15 mouse cellular contexts compared by ENCODE assay signal in the genomic region with DNA sequence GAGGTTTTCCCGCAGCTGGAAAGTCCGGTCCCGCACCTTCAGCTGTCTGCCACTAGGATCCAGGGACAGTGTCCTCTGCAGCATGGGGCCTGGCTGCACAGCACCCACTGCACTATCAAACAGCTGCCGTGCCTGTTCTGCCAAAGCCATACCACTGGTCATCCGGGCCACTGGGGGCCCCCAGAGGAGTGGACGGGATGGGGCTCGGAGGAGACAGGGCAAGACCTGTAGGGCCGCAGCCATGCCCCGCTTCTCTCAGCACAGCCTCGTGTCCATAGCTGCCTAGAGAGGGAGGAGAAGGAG. TPM values are rescaled to one million over a fixed set of nuclear protein-coding genes. Genes with fewer than 3 reads are reported as not detected.
DNase-seq lines count a peak whose midpoint lies in the region; ATAC-seq and TF ChIP-seq lines count a peak whose summit lies in the region.
"Had no signal": no experiment of that assay in that cellular context is flagged by ENCODE, and none has a peak within 500 bp of the region (broad histone marks: within the 10 kb centered on the region; RNA-seq: fewer than 3 reads in every experiment).

No protein-coding gene starts in this region.

- peaks cover 31% of the 10 kb centered on the region for H3K4me1 ChIP-seq in hindbrain, embryonic 10.5 days (replicated peaks)
- no peaks in the 10 kb centered on the region for H3K4me1 ChIP-seq in hindbrain, embryonic 11.5 days (replicated peaks; ENCODE audit: control insufficient read depth, insufficient read depth, low read length)
- peaks cover 37% of the 10 kb centered on the region for H3K4me1 ChIP-seq in liver, adult 2 months (ENCODE audit: control insufficient read depth, insufficient read depth, low read length)
- no peaks in the 10 kb centered on the region; the same call in 1 of the 2 replicates for H3K4me1 ChIP-seq in liver, embryonic 11.5 days (replicated peaks; ENCODE audit: control insufficient read depth, insufficient read depth, low read length)
- H3K4me1 ChIP-seq in midbrain, embryonic 15.5 days = peaks cover 38% of the 10 kb centered on the region

- no peak overlapping the region for H3K4me2 ChIP-seq in hindbrain, embryonic 11.5 days (replicated peaks; ENCODE audit: low read depth, low read length)
- H3K4me2 ChIP-seq in liver, embryonic 11.5 days = peak overlapping the region; percentile 52
- no peak overlapping the region for H3K4me2 ChIP-seq in midbrain, embryonic 15.5 days
- H3K4me2 ChIP-seq: lung, embryonic 14.5 days had no signal

- H3K9ac ChIP-seq in hindbrain, embryonic 11.5 days (ENCODE audit: low read depth, low read length) = no peak overlapping the region
- H3K9ac ChIP-seq in liver, adult 2 months (ENCODE audit: low read depth, low read length) = peak overlapping the region; percentile 92
- no peak overlapping the region for H3K9ac ChIP-seq in liver, embryonic 11.5 days (ENCODE audit: low read depth, low read length)
- no peak overlapping the region for H3K9ac ChIP-seq in midbrain, embryonic 15.5 days
- H3K9ac ChIP-seq: lung, embryonic 14.5 days had no signal

- 86% methylated on average over 10 of the region's 10 CpGs for whole genome bisulfite sequencing in hindbrain, embryonic 10.5 days
- 92% methylated on average over 10 of the region's 10 CpGs for WGBS in hindbrain, embryonic 11.5 days
- WGBS in liver, adult 2 months = 31% methylated on average over 10 of the region's 10 CpGs
- WGBS in liver, embryonic 11.5 days = 79% methylated on average over 10 of the region's 10 CpGs
- 83% methylated on average over 10 of the region's 10 CpGs for WGBS in midbrain, embryonic 15.5 days

- ATAC-seq in hindbrain, embryonic 11.5 days (ENCODE audit: low FRiP score) = no peak
- 0 out of 2 replicates have a peak, but pooled peaks have one; percentile 5 for ATAC-seq in liver, embryonic 11.5 days (replicated peaks; ENCODE audit: low FRiP score)
- no peak for ATAC-seq in midbrain, embryonic 15.5 days (replicated peaks)
- ATAC-seq: activated CD4-positive, CD25-positive, alpha-beta regulatory T cell, adult 4 months; CD4-positive, CD25-positive, alpha-beta regulatory T cell, adult 4 months had no signal

- no peak overlapping the region for H3K4me3 ChIP-seq in hindbrain, embryonic 10.5 days
- H3K4me3 ChIP-seq in hindbrain, embryonic 11.5 days (ENCODE audit: low read depth, low read length) = no peak overlapping the region
- peak overlapping the region; percentile 95 for H3K4me3 ChIP-seq in liver, adult 2 months (ENCODE audit: insufficient read depth, low read depth, low read length)
- H3K4me3 ChIP-seq in liver, embryonic 11.5 days (ENCODE audit: low read depth, low read length) = peak overlapping the region; percentile 3; the same call in 1 of the 2 replicates
- no peak overlapping the region for H3K4me3 ChIP-seq in midbrain, embryonic 15.5 days
- H3K4me3 ChIP-seq: myocyte had no signal

- peaks cover 24% of the 10 kb centered on the region for H3K36me3 ChIP-seq in hindbrain, embryonic 10.5 days
- 0 out of 2 replicates have a peak, but pooled peaks cover 3% of the 10 kb centered on the region for H3K36me3 ChIP-seq in hindbrain, embryonic 11.5 days (ENCODE audit: control insufficient read depth, insufficient read depth, low read length)
- peaks cover 14% of the 10 kb centered on the region; the same call in 1 of the 2 replicates for H3K36me3 ChIP-seq in liver, adult 2 months (ENCODE audit: control insufficient read depth, insufficient read depth, low read length)
- H3K36me3 ChIP-seq in liver, embryonic 11.5 days (ENCODE audit: control insufficient read depth, insufficient read depth, low read length) = no peaks in the 10 kb centered on the region
- peaks cover 5% of the 10 kb centered on the region; the same call in 1 of the 2 replicates for H3K36me3 ChIP-seq in midbrain, embryonic 15.5 days (replicated peaks)

- TF ChIP-seq POLR2A in liver, adult 2 months (IDR thresholded peaks at IDR 0.05; ENCODE audit: extremely low read depth, insufficient read depth, low read length) = no peak

- H3K79me2 ChIP-seq in liver, adult 2 months (ENCODE audit: control insufficient read depth, insufficient read depth, low read length) = peaks cover 13% of the 10 kb centered on the region; the same call in 1 of the 2 replicates

- no peak for TF ChIP-seq CTCF in liver, adult 2 months (IDR thresholded peaks at IDR 0.05; ENCODE audit: low read depth, low read length)

- H3K9me3 ChIP-seq in hindbrain, embryonic 10.5 days = no peaks in the 10 kb centered on the region
- no peaks in the 10 kb centered on the region for H3K9me3 ChIP-seq in hindbrain, embryonic 11.5 days (ENCODE audit: control insufficient read depth, low read length)
- H3K9me3 ChIP-seq in liver, embryonic 11.5 days (ENCODE audit: control insufficient read depth, low read length) = no peaks in the 10 kb centered on the region
- H3K9me3 ChIP-seq in midbrain, embryonic 15.5 days = no peaks in the 10 kb centered on the region

- H3K27me3 ChIP-seq in hindbrain, embryonic 10.5 days (ENCODE audit: insufficient read depth, poor library complexity, severe bottlenecking) = no peaks in the 10 kb centered on the region; the same call in 1 of the 2 replicates
- H3K27me3 ChIP-seq in hindbrain, embryonic 11.5 days (ENCODE audit: control insufficient read depth, insufficient read depth, low read length) = no peaks in the 10 kb centered on the region
- no peaks in the 10 kb centered on the region for H3K27me3 ChIP-seq in liver, adult 2 months (ENCODE audit: control insufficient read depth, insufficient read depth, low read length)
- no peaks in the 10 kb centered on the region for H3K27me3 ChIP-seq in liver, embryonic 11.5 days (replicated peaks; ENCODE audit: control insufficient read depth, insufficient read depth, low read length)
- no peaks in the 10 kb centered on the region for H3K27me3 ChIP-seq in midbrain, embryonic 15.5 days (replicated peaks)

- peak overlapping the region; percentile 35; the same call in 1 of the 2 replicates for H3K27ac ChIP-seq in hindbrain, embryonic 10.5 days
- no peak overlapping the region for H3K27ac ChIP-seq in hindbrain, embryonic 11.5 days (ENCODE audit: low read depth, low read length)
- peak overlapping the region; percentile 98 for H3K27ac ChIP-seq in liver, adult 2 months (replicated peaks; ENCODE audit: insufficient read depth, low read depth, low read length)
- H3K27ac ChIP-seq in liver, embryonic 11.5 days (ENCODE audit: low read depth, low read length) = peak overlapping the region; percentile 23
- H3K27ac ChIP-seq in midbrain, embryonic 15.5 days = 0 out of 2 replicates have a peak overlapping the region, but pooled peaks have one; percentile 19

- DNase-seq in hindbrain, embryonic 10.5 days (ENCODE audit: low spot score) = no peak
- no peak for DNase-seq in hindbrain, embryonic 11.5 days (ENCODE audit: low spot score)
- DNase-seq in liver, adult 2 months (ENCODE audit: extremely low read depth, low read depth, low spot score) = no peak
- DNase-seq in liver = no peak
- DNase-seq in liver, embryonic 11.5 days (ENCODE audit: low spot score) = no peak
- DNase-seq in right cerebral cortex, postnatal 36 days (ENCODE audit: low spot score in 2 of 2) = no peak
- DNase-seq: cerebellum, adult 2 months; heart, adult 18-20 months; lung, embryonic 14.5 days; right cerebral cortex, postnatal 14 days; thymus, adult 2 months had no signal

RNA-seq across cellular contexts. Expression of a gene that starts 0.4 kb away (rescaled TPM):
- 2.9 and 4.5 TPM in 2 replicates for polyA plus RNA-seq in hindbrain, embryonic 10.5 days (2016; fragmentation: Nextera tagmentation; extraction: Ambion mirVana)
- 3.9 and 4.9 TPM in 2 replicates for polyA plus RNA-seq in hindbrain, embryonic 11.5 days (2014; fragmentation: Nextera tagmentation; extraction: Ambion mirVana)
- 104 and 136 TPM in 2 replicates for total RNA-seq in liver, adult 2 months (2014; rRNA removed)
- 308 and 315 TPM in 2 replicates for polyA plus RNA-seq in liver, adult 2 months (2012; rRNA removed)
- 12.4 and 15.7 TPM in 2 replicates for polyA plus RNA-seq in liver, embryonic 11.5 days (2014; fragmentation: Nextera tagmentation; extraction: Ambion mirVana)
- polyA plus RNA-seq in midbrain, embryonic 15.5 days (2015; fragmentation: Nextera tagmentation; extraction: Ambion mirVana) = 4.5 and 4.9 TPM in 2 replicates

RNA-seq across cellular contexts. Expression of a gene that starts 13.2 kb away (rescaled TPM):
- polyA plus RNA-seq in hindbrain, embryonic 10.5 days (2016; fragmentation: Nextera tagmentation; extraction: Ambion mirVana) = 25.8 and 29.9 TPM in 2 replicates
- 32.7 and 32.8 TPM in 2 replicates for polyA plus RNA-seq in hindbrain, embryonic 11.5 days (2014; fragmentation: Nextera tagmentation; extraction: Ambion mirVana)
- total RNA-seq in liver, adult 2 months (2014; rRNA removed) = 36.3 and 40.7 TPM in 2 replicates
- 23.6 and 25.9 TPM in 2 replicates for polyA plus RNA-seq in liver, adult 2 months (2012; rRNA removed)
- 18.8 TPM in 2 replicates for polyA plus RNA-seq in liver, embryonic 11.5 days (2014; fragmentation: Nextera tagmentation; extraction: Ambion mirVana)
- 40.5 and 41.1 TPM in 2 replicates for polyA plus RNA-seq in midbrain, embryonic 15.5 days (2015; fragmentation: Nextera tagmentation; extraction: Ambion mirVana)

RNA-seq across cellular contexts. Expression of a gene that starts 42.0 kb away (rescaled TPM):
- polyA plus RNA-seq in hindbrain, embryonic 10.5 days (2016; fragmentation: Nextera tagmentation; extraction: Ambion mirVana) = 47.3 and 48.6 TPM in 2 replicates
- polyA plus RNA-seq in hindbrain, embryonic 11.5 days (2014; fragmentation: Nextera tagmentation; extraction: Ambion mirVana) = 21.7 TPM in 2 replicates
- 12.4 and 13.7 TPM in 2 replicates for total RNA-seq in liver, adult 2 months (2014; rRNA removed)
- 17.3 and 22.7 TPM in 2 replicates for polyA plus RNA-seq in liver, adult 2 months (2012; rRNA removed)
- 25.3 and 26.9 TPM in 2 replicates for polyA plus RNA-seq in liver, embryonic 11.5 days (2014; fragmentation: Nextera tagmentation; extraction: Ambion mirVana)
- polyA plus RNA-seq in midbrain, embryonic 15.5 days (2015; fragmentation: Nextera tagmentation; extraction: Ambion mirVana) = 17.2 and 20.5 TPM in 2 replicates

RNA-seq across cellular contexts. Expression of a gene that starts 45.3 kb away (rescaled TPM):
- polyA plus RNA-seq in hindbrain, embryonic 10.5 days (2016; fragmentation: Nextera tagmentation; extraction: Ambion mirVana) = 65.9 and 71.3 TPM in 2 replicates
- polyA plus RNA-seq in hindbrain, embryonic 11.5 days (2014; fragmentation: Nextera tagmentation; extraction: Ambion mirVana) = 57.3 and 59.6 TPM in 2 replicates
- total RNA-seq in liver, adult 2 months (2014; rRNA removed) = 4.9 and 6.2 TPM in 2 replicates
- 4.5 and 4.7 TPM in 2 replicates for polyA plus RNA-seq in liver, adult 2 months (2012; rRNA removed)
- 58.4 and 61.1 TPM in 2 replicates for polyA plus RNA-seq in liver, embryonic 11.5 days (2014; fragmentation: Nextera tagmentation; extraction: Ambion mirVana)
- polyA plus RNA-seq in midbrain, embryonic 15.5 days (2015; fragmentation: Nextera tagmentation; extraction: Ambion mirVana) = 51.8 and 55.8 TPM in 2 replicates

Comparison
In these comparisons a context has a peak if more than half of its experiments do, and no peak if none do; other contexts are left out.
1. RNA of a gene that starts 0.4 kb away (polyA plus RNA-seq): 308 to 315 TPM in liver, adult 2 months; 12.4 to 15.7 TPM in liver, embryonic 11.5 days, 3.9 to 4.9 TPM in hindbrain, embryonic 11.5 days, 2.9 to 4.5 TPM in hindbrain, embryonic 10.5 days and 4.5 to 4.9 TPM in midbrain, embryonic 15.5 days; every median in the first group is over 10 times any median in the second.
2. H3K4me3 ChIP-seq: peak in liver, adult 2 months (single experiment) and liver, embryonic 11.5 days (single experiment); none in hindbrain, embryonic 10.5 days (single experiment), hindbrain, embryonic 11.5 days (single experiment) and midbrain, embryonic 15.5 days (single experiment).